Mouse (Mus musculus) cerebellum, adult 2 months (tissue): Measurements from ENCODE around the gene Pmm2.

Experiments
- CTCF ChIP-seq: fragments of 200-500 bp; IDR thresholded peaks from 2 replicates; pipeline ENCODE4 v1.5.1; 2011; ENCODE audit warnings: low read depth, mild to moderate bottlenecking, control low read depth, low read length, moderate library complexity, borderline replicate concordance; ENCODE audit not compliant: insufficient read depth
- POLR2A ChIP-seq: fragments of 200-500 bp; IDR thresholded peaks from 2 replicates; pipeline ENCODE4 v1.6.1; 2011; ENCODE audit warnings: low read length, control low read depth, borderline replicate concordance; ENCODE audit not compliant: insufficient read depth

DNA sequence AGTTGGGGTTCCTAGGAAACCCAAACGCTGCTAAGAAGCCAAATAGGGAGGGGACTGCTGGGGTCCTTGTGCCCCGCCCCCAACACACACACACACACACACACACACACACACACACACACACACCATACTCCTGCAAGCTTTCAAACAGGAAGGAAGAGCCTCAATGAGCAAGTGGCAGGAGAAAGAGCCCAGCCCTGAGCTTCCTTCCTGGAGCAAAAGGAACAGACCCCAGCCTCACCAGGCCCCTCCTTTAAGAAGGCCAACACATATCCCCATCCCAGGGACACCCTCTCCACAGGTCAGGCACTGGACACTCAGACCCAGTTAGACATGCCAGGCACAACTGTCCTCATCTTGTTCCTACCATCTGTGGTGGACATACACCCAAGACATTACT, 25.5 kb downstream of the Pmm2 start:
- no peak for TF ChIP-seq POLR2A
- TF ChIP-seq CTCF, result no peak
